Mouse (Mus musculus) splenic B cell, adult 2 months (primary cell): ENCODE measurements around the gene Syce1.

Experiments
- DNase-seq: peaks from one replicate; pipeline ENCODE4 v3.0.0-alpha.2; 2011; ENCODE audit warnings: low read depth, low spot score
- H3K27me3 ChIP-seq: 2 replicates; pipeline ENCODE4 v1.6.1; 2012; ENCODE audit warnings: mild to moderate bottlenecking, low read length, moderate library complexity, mixed read lengths; ENCODE audit not compliant: control insufficient read depth, poor library complexity, insufficient read depth, severe bottlenecking
- H3K36me3 ChIP-seq: 2 replicates; pipeline ENCODE4 v1.6.1; 2012; ENCODE audit warnings: mild to moderate bottlenecking, low read length, moderate library complexity, mixed read lengths; ENCODE audit not compliant: control insufficient read depth, poor library complexity, insufficient read depth, severe bottlenecking

Syce1 gene

GRCm38 (mm10) chr7:140787406-140788052 is at the start of gene Syce1:
TSS of gene Syce1 (minus strand) at chr7:140787852.
- no peaks in the 10 kb centered on the region for H3K27me3 ChIP-seq

DNA sequence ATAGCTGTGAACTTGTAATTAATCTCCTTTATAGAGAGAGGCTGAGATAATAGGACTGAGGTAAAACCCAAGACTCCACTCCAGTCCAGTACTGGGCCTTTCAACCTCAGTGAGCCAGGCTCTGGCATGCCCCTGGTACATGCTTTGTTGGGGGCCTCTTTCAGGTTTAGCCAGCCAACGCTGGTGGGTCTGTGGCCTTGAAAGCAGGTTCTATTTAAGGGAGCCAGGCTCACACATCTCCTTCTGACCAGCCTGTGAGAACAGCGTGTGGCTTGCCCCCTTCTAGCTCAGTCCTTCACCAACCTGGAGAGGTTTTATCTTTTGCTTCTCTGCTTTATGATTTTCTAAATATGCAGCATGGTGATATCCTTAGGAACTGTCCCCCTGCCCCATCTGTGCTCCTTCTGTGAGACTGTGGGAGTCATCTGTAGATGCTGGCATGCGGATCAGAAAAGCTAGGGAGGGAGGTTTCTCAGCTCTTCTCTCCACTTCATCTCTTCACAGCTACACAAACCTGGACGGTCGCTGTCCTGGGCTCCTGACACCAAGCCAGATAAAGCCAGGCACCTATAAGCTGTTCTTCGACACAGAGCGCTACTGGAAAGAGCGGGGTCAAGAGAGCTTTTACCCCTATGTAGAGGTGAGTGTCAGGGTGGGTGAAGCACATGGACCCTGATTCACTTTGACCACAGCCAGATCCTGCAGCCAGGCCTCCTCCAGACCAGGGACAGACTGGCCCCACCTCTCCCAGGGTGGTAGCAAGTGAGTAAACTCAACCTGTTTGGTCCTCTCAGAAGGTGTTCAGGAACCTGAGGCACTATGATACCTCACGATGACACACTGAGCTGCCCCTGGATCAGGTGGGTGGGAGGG is 48.8 kb upstream of the Syce1 start:
- no peak for DNase-seq
- H3K27me3 ChIP-seq: no peaks in the 10 kb centered on the region
- no peaks in the 10 kb centered on the region for H3K36me3 ChIP-seq

More at GRCm38 (mm10) chr7:140787406-140788052, at the start of gene Syce1:
- no peaks in the 10 kb centered on the region for H3K36me3 ChIP-seq
- no peak for DNase-seq

DNA sequence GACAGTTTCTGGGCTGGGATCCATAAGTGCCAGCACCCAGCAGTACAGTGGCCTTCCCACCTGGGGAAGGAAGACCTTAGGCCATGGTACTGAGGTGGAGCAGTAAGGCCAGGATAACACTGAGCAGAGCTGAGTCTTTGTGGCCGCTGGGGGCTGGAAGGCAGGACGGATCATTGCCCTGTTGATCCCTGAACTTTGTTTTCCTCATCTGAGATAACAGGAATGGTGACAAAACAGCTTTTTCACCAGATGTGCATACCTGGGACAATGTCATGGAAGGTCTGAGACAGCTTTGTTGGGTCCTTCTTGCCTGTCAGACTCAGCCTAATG is 48.1 kb upstream of the Syce1 start:
- DNase-seq: no peak
- H3K36me3 ChIP-seq: no peaks in the 10 kb centered on the region
- no peaks in the 10 kb centered on the region for H3K27me3 ChIP-seq

DNA sequence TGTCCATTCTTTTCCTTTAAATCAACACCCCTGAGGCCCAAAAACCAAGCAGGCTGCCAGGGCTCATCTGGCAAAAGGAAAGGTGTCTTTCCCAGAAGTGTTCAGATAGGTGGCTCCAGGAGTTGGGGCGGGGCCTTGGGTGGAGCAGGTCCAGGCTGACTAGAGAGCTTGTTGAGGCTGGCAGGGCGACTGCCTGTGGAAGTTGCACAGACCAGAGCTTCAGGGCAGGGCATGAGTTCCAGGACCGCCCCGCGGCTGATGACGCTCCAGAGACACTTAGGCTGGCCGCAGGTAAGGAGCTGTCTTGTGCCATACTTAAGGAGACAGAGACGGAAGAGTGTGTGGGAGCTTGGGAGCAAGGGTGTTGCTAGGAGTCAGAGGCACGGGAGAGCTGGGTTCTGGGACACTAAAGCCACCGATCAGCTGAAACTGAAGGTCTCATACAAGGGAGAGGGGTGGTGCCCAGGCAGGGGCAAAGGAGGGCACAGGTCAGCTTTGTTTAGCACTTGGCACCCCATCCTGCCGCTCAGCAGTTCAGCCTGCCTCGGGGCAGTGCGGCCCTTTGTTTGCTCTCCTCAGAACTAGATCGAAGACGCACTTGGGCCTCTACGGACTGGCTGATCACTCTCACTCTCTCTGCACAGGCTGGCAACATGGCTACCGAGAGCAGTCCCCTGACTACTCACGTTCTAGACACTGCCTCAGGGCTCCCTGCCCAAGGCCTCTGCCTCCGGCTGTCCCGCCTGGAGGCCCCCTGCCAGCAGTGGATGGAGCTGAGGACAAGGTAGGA is 47.5 kb upstream of the Syce1 start, which contains the start of gene Urah:
Gene Urah (plus strand): TSS at position 51 of the 790 bp plus-strand sequence.
- DNase-seq: no peak
- Histone ChIP-seq H3K27me3 (no peaks in the 10 kb centered on the region), H3K36me3 (no peaks in the 10 kb centered on the region)

DNA sequence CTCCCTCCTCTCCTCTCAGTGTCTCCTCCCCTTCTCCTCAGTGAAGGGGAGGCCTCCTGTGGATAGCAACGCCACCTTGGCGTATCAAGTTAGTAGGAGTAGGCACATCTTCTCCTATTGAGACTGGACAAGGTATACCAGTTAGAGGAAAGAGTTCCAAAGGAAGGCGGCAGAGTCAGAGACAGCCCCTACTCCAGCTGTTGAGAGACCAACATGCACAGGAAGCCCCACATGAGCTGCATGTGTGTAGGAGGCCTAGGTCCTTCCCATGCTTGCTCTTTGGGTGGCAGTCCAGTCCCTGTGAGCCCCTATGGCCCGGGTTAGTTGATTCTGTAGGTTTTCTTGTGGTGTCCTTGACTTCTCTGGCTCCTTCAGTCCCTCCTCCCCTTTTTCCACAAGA is 45.7 kb upstream of the Syce1 start:
- DNase-seq: no peak
- Histone ChIP-seq H3K27me3 (no peaks in the 10 kb centered on the region), H3K36me3 (no peaks in the 10 kb centered on the region)

- Histone ChIP-seq H3K36me3 (no peaks in the 10 kb centered on the region), H3K27me3 (no peaks in the 10 kb centered on the region)
- DNase-seq: no peak
Measured at GRCm38 (mm10) chr7:140831447-140831846, 43.8 kb upstream of the Syce1 start.

DNA sequence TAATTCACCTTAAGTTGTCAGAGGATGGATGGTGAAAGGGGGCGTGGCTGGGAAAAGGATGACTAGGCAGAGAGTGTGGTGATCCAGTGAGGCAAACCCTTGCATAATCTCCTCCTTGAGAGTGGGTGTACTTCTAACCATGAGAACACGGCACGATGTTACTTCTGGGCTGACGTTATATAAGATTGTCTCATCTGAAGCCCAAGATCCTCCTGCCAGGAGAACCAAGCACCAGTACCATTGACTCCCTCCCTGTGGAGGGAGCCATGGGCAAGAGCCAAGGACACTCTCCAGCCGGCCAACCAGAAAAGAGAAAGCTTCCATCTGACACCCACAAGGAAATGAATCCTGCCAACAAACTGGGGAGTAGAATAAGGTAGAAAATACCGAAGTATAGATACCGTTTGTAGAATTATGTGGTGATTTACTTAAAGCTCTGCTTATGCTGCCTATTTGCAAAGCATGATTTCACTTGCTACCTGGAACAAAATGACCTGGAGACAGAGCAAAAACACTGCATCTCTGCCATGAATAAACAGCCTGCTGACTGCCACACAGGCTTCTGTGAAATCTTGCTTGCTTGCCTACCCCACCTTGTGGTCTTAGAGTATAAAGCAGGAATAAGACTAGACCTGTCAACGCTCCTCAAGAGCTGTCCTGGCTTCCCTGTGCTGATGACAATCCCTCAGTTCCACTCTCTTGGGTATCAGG is 40.7 kb upstream of the Syce1 start:
- no peaks in the 10 kb centered on the region for H3K27me3 ChIP-seq
- peak; percentile 13 for DNase-seq
- H3K36me3 ChIP-seq: no peaks in the 10 kb centered on the region

DNA sequence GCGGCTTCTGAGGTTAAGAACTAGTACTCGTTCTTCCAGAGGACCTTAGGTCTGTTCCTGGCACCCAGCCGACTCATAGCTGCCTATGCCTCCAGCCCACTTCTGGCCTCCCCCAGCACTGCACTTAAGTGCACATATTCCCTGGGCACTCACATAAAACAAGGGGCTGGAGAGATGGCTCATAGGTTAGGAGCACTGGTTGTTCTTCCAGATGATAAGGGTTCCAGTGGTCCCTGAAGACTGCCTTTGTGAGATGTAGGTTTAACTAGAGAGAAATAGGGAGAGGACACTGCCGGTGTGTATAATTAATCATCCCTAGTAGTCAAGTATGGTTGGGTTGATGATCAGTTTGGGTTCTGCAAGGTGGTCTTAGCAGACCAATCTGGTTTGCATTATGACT is 35.1 kb upstream of the Syce1 start:
- Histone ChIP-seq H3K36me3 (no peaks in the 10 kb centered on the region), H3K27me3 (0 out of 2 replicates have a peak, but pooled peaks cover 1% of the 10 kb centered on the region)
- no peak for DNase-seq

- Histone ChIP-seq H3K36me3 (no peaks in the 10 kb centered on the region), H3K27me3 (0 out of 2 replicates have a peak, but pooled peaks cover 1% of the 10 kb centered on the region)
- DNase-seq: no peak
Measured at GRCm38 (mm10) chr7:140821653-140822329, 34.1 kb upstream of the Syce1 start, which contains the start of gene Zfp941. TSS of gene Zfp941 (minus strand) at chr7:140822178.

DNA sequence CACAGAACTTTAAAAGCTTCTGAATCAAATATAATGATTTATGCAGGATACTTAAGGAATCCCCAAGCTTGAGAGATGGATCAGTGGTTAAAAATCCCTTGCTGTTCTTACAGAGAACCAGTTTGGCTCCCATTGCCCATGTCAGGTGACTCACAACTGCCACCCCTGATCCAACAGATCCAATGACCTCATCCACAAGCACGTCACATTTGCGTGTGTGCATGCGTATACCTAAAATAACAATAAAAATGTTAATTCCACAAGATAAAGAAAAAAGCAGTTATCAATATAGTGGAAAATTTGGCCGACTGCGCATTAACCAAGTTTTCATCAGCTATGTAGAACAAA is 33.6 kb upstream of the Syce1 start:
- H3K36me3 ChIP-seq: no peaks in the 10 kb centered on the region
- H3K27me3 ChIP-seq: 0 out of 2 replicates have a peak, but pooled peaks cover 1% of the 10 kb centered on the region
- DNase-seq: no peak

GRCm38 (mm10) chr7:140820173-140820572 is 32.5 kb upstream of the Syce1 start:
- no peak for DNase-seq
- Histone ChIP-seq H3K36me3 (no peaks in the 10 kb centered on the region), H3K27me3 (0 out of 2 replicates have a peak, but pooled peaks cover 1% of the 10 kb centered on the region)

- no peaks in the 10 kb centered on the region for H3K27me3 ChIP-seq
- DNase-seq: no peak
- no peaks in the 10 kb centered on the region for H3K36me3 ChIP-seq
Measured at GRCm38 (mm10) chr7:140812850-140813249, 25.2 kb upstream of the Syce1 start.

GRCm38 (mm10) chr7:140811714-140812113 is 24.1 kb upstream of the Syce1 start:
- no peak for DNase-seq
- Histone ChIP-seq H3K36me3 (no peaks in the 10 kb centered on the region), H3K27me3 (no peaks in the 10 kb centered on the region)

GRCm38 (mm10) chr7:140810496-140810895 is 22.8 kb upstream of the Syce1 start:
- DNase-seq: peak; percentile 19
- no peaks in the 10 kb centered on the region for H3K36me3 ChIP-seq
- H3K27me3 ChIP-seq: no peaks in the 10 kb centered on the region
